Mouse (Mus musculus) heart, embryonic 14.5 days (tissue): ENCODE results near the gene Gm5089. TPM values are rescaled to one million over a fixed set of nuclear protein-coding genes. Genes with fewer than 3 reads are reported as not detected.

Experiments
- ATAC-seq: fragments of 200-750 bp; cut with Nextera tagmentation; 2 replicates; pipeline ENCODE4 v1.8.0; 2017; ENCODE audit warnings: low read depth, moderate TSS enrichment; ENCODE audit not compliant: insufficient number of reproducible peaks, insufficient read depth, low FRiP score
- H3K27ac ChIP-seq, 2 experiments: fragments of 200-500 bp in 1 of 2; fragments of 300-500 bp in 1 of 2; sonication (generic) in 1 of 2; replicated peaks in 1 of 2; 2 replicates each; pipeline ENCODE4 v1.5.1; 2012 to 2014; ENCODE audit warnings: low read depth in 2 of 2, low read length in 2 of 2, control low read depth in 1 of 2, mild to moderate bottlenecking in 1 of 2, mixed read lengths in 1 of 2; ENCODE audit not compliant: control insufficient read depth in 1 of 2, insufficient read depth in 1 of 2
- H3K27me3 ChIP-seq: fragments of 300-500 bp; sonication (generic); 2 replicates; pipeline ENCODE4 v1.6.1; 2014; ENCODE audit warnings: mild to moderate bottlenecking, low read length, control low read depth; ENCODE audit not compliant: control insufficient read depth, insufficient read depth
- H3K36me3 ChIP-seq: fragments of 300-500 bp; sonication (generic); 2 replicates; pipeline ENCODE4 v1.6.1; 2014; ENCODE audit warnings: mild to moderate bottlenecking, control low read depth, low read length, mixed read lengths; ENCODE audit not compliant: control insufficient read depth, insufficient read depth
- H3K4me1 ChIP-seq, 2 experiments: fragments of 200-500 bp in 1 of 2; fragments of 300-500 bp in 1 of 2; sonication (generic) in 1 of 2; 2 replicates each; pipeline ENCODE4 v1.6.1; 2012 to 2014; ENCODE audit warnings: low read length in 2 of 2, control low read depth in 1 of 2, mixed read lengths in 1 of 2; ENCODE audit not compliant: control insufficient read depth in 2 of 2, insufficient read depth in 2 of 2
- H3K4me2 ChIP-seq: fragments of 300-500 bp; sonication (generic); 2 replicates; pipeline ENCODE4 v1.6.1; 2014; ENCODE audit warnings: mild to moderate bottlenecking, low read length
- H3K4me3 ChIP-seq, 2 experiments: fragments of 200-500 bp in 1 of 2; fragments of 300-500 bp in 1 of 2; sonication (generic) in 1 of 2; 2 replicates each; pipeline ENCODE4 v1.5.1; 2012 to 2014; ENCODE audit warnings: low read length in 2 of 2, mild to moderate bottlenecking in 2 of 2, control low read depth in 1 of 2, low read depth in 1 of 2, moderate library complexity in 1 of 2; ENCODE audit not compliant: control insufficient read depth in 1 of 2, insufficient read depth in 1 of 2
- H3K9ac ChIP-seq: fragments of 300-500 bp; sonication (generic); 2 replicates; pipeline ENCODE4 v1.6.1; 2014; ENCODE audit warnings: mild to moderate bottlenecking, low read length
- H3K9me3 ChIP-seq: fragments of 300-500 bp; sonication (generic); 2 replicates; pipeline ENCODE4 v1.6.1; 2016; ENCODE audit warnings: low read length, control low read depth; ENCODE audit not compliant: control insufficient read depth
- WGBS: fragments of 180-500 bp; shearing (Covaris S2); extraction: QIAGEN DNeasy Blood & Tissue Kit; methylation state at CpG from one replicate; pipeline ENCODE4 v1.1.7; 2014; 5-methylcytosine and 5-hydroxymethylcytosine counted together
- polyA plus RNA-seq: library from polyadenylated mRNA; unstranded; fragments of >200 nt; fragmentation: Nextera tagmentation; extraction: Ambion mirVana; gene quantifications from 2 replicates; pipeline ENCODE4 v1.2.1, GENCODE M21; 2014

Gene Gm5089
- polyA plus RNA-seq, 1 experiment from 2014 or later, result not detected

GRCm38 (mm10) chr14:122482081-122483023 lies 31.4 kb upstream of the Gm5089 start:
- no peak overlapping the region for H3K9ac ChIP-seq

GRCm38 (mm10) chr14:122481181-122481580 lies 30.3 kb upstream of the Gm5089 start:
- ATAC-seq, result no peak
- Histone ChIP-seq H3K9ac (no peak overlapping the region), H3K9me3 (no peaks in the 10 kb centered on the region), H3K4me2 (no peak overlapping the region), H3K4me3 (no peak overlapping the region), H3K27me3 (peaks cover 96% of the 10 kb centered on the region), H3K36me3 (no peaks in the 10 kb centered on the region), H3K27ac (no peak overlapping the region), H3K4me1 (peaks cover 0 to under 1% of the 10 kb centered on the region in 2 experiments; a peak in 3 of 4 replicates)
- 5% methylated on average over 15 of the region's 15 CpGs for WGBS

More at GRCm38 (mm10) chr14:122482081-122483023, 31.4 kb upstream of the Gm5089 start:
- 2% methylated on average over 38 of the region's 38 CpGs for WGBS
- Histone ChIP-seq H3K27me3 (peaks cover 97% of the 10 kb centered on the region), H3K27ac (no peak overlapping the region), H3K4me2 (no peak overlapping the region), H3K36me3 (no peaks in the 10 kb centered on the region), H3K9me3 (no peaks in the 10 kb centered on the region), H3K4me1 (no peaks in the 10 kb centered on the region), H3K4me3 (no peak overlapping the region)
- ATAC-seq, result no peak

GRCm38 (mm10) chr14:122480355-122480754 lies 29.4 kb upstream of the Gm5089 start:
- no peak overlapping the region for H3K4me2 ChIP-seq
- 2% methylated on average over 2 of the region's 2 CpGs for WGBS

GRCm38 (mm10) chr14:122479461-122480109 lies 28.7 kb upstream of the Gm5089 start:
- Histone ChIP-seq H3K36me3 (no peaks in the 10 kb centered on the region), H3K4me3 (no peak overlapping the region), H3K4me1 (peaks cover 4 to 17% of the 10 kb centered on the region in 2 experiments; a peak in 3 of 4 replicates), H3K9me3 (no peaks in the 10 kb centered on the region), H3K27ac (no peak overlapping the region), H3K27me3 (peaks cover 96% of the 10 kb centered on the region), H3K9ac (no peak overlapping the region), H3K4me2 (no peak overlapping the region)
- WGBS, result 25% methylated on average over 17 of the region's 17 CpGs
- no peak for ATAC-seq

More at GRCm38 (mm10) chr14:122480355-122480754, 29.4 kb upstream of the Gm5089 start:
- Histone ChIP-seq H3K9me3 (no peaks in the 10 kb centered on the region), H3K9ac (no peak overlapping the region), H3K4me3 (no peak overlapping the region), H3K4me1 (peaks cover 0 to 9% of the 10 kb centered on the region in 2 experiments; a peak in 3 of 4 replicates), H3K36me3 (no peaks in the 10 kb centered on the region), H3K27ac (no peak overlapping the region), H3K27me3 (peaks cover 96% of the 10 kb centered on the region)
- no peak for ATAC-seq

GRCm38 (mm10) chr14:122478574-122479011 lies 27.7 kb upstream of the Gm5089 start:
- 0 out of 2 replicates have a peak overlapping the region, but pooled peaks have one; percentile 8 for H3K4me2 ChIP-seq
- ATAC-seq, result no peak
- H3K27ac ChIP-seq, result no peak overlapping the region
- H3K9me3 ChIP-seq, result no peaks in the 10 kb centered on the region
- H3K36me3 ChIP-seq, result no peaks in the 10 kb centered on the region
- WGBS, result 1% methylated on average over 22 of the region's 22 CpGs
- peak overlapping the region in 1 of 2 experiments; percentile 9; a peak in 1 of 4 replicates for H3K4me3 ChIP-seq
- peaks cover 6 to 18% of the 10 kb centered on the region in 2 experiments; a peak in 3 of 4 replicates for H3K4me1 ChIP-seq
- H3K9ac ChIP-seq, result no peak overlapping the region
- H3K27me3 ChIP-seq, result peaks cover 96% of the 10 kb centered on the region

- Histone ChIP-seq H3K27ac (no peak overlapping the region), H3K9ac (no peak overlapping the region), H3K27me3 (peaks cover 96% of the 10 kb centered on the region), H3K9me3 (no peaks in the 10 kb centered on the region), H3K4me2 (no peak overlapping the region), H3K4me1 (peaks cover 6 to 18% of the 10 kb centered on the region in 2 experiments; a peak in 3 of 4 replicates), H3K36me3 (no peaks in the 10 kb centered on the region), H3K4me3 (no peak overlapping the region)
- no peak for ATAC-seq
- WGBS, result 2% methylated on average over 9 of the region's 9 CpGs
Observed at GRCm38 (mm10) chr14:122477971-122478573, 27.2 kb upstream of the Gm5089 start.

- no peak overlapping the region for H3K9ac ChIP-seq
- H3K36me3 ChIP-seq, result no peaks in the 10 kb centered on the region
- WGBS, result 1% methylated on average over 20 of the region's 20 CpGs
- ATAC-seq, result no peak
- H3K27me3 ChIP-seq, result peaks cover 96% of the 10 kb centered on the region
- no peak overlapping the region for H3K27ac ChIP-seq
- no peak overlapping the region for H3K4me3 ChIP-seq
- H3K4me2 ChIP-seq, result no peak overlapping the region
- H3K9me3 ChIP-seq, result no peaks in the 10 kb centered on the region
- peaks cover 6 to 18% of the 10 kb centered on the region in 2 experiments; a peak in 3 of 4 replicates for H3K4me1 ChIP-seq
Observed at GRCm38 (mm10) chr14:122477261-122477671, 26.4 kb upstream of the Gm5089 start.
